Mouse (Mus musculus) forebrain, embryonic 15.5 days (tissue): Measurements from ENCODE around the gene Pcbp2. TPM values are rescaled to one million over a fixed set of nuclear protein-coding genes. Genes with fewer than 3 reads are reported as not detected.

Experiments
- ATAC-seq: fragments of 200-750 bp; cut with Nextera tagmentation; replicated peaks from 2 replicates; pipeline ENCODE4 v1.8.0; 2017; ENCODE audit warnings: mild to moderate bottlenecking, moderate TSS enrichment, moderate library complexity
- H3K27ac ChIP-seq: fragments of 300-500 bp; sonication (generic); replicated peaks from 2 replicates; pipeline ENCODE4 v1.5.1; 2015; ENCODE audit warnings: mild to moderate bottlenecking, inconsistent platforms
- H3K27me3 ChIP-seq: fragments of 300-500 bp; sonication (generic); 2 replicates; pipeline ENCODE4 v1.6.1; 2015; ENCODE audit warnings: inconsistent platforms
- H3K36me3 ChIP-seq: fragments of 300-500 bp; sonication (generic); 2 replicates; pipeline ENCODE4 v1.6.1; 2015; ENCODE audit warnings: mild to moderate bottlenecking, inconsistent platforms
- H3K4me1 ChIP-seq: fragments of 300-500 bp; sonication (generic); 2 replicates; pipeline ENCODE4 v1.6.1; 2015; ENCODE audit warnings: inconsistent platforms
- H3K4me2 ChIP-seq: fragments of 300-500 bp; sonication (generic); replicated peaks from 2 replicates; pipeline ENCODE4 v1.6.1; 2015; ENCODE audit warnings: mild to moderate bottlenecking, inconsistent platforms
- H3K4me3 ChIP-seq: fragments of 300-500 bp; sonication (generic); 2 replicates; pipeline ENCODE4 v1.5.1; 2015; ENCODE audit warnings: mild to moderate bottlenecking, inconsistent platforms
- H3K9ac ChIP-seq: fragments of 300-500 bp; sonication (generic); replicated peaks from 2 replicates; pipeline ENCODE4 v1.6.1; 2015; ENCODE audit warnings: mild to moderate bottlenecking, inconsistent platforms
- H3K9me3 ChIP-seq: fragments of 300-500 bp; sonication (generic); 2 replicates; pipeline ENCODE4 v1.6.1; 2016; ENCODE audit warnings: inconsistent platforms
- WGBS: fragments of 180-500 bp; shearing (Covaris S2); methylation state at CpG from one replicate; pipeline ENCODE4 v1.1.7; 2015; ENCODE audit warnings: mixed read lengths; 5-methylcytosine and 5-hydroxymethylcytosine counted together
- polyA plus RNA-seq: library from polyadenylated mRNA; unstranded; fragments of >200 nt; fragmentation: Nextera tagmentation; extraction: Ambion mirVana; gene quantifications from 2 replicates; pipeline ENCODE4 v1.2.1, GENCODE M21; 2015

Gene Pcbp2
- polyA plus RNA-seq, 1 experiment from 2014 or later, result 155 TPM

DNA sequence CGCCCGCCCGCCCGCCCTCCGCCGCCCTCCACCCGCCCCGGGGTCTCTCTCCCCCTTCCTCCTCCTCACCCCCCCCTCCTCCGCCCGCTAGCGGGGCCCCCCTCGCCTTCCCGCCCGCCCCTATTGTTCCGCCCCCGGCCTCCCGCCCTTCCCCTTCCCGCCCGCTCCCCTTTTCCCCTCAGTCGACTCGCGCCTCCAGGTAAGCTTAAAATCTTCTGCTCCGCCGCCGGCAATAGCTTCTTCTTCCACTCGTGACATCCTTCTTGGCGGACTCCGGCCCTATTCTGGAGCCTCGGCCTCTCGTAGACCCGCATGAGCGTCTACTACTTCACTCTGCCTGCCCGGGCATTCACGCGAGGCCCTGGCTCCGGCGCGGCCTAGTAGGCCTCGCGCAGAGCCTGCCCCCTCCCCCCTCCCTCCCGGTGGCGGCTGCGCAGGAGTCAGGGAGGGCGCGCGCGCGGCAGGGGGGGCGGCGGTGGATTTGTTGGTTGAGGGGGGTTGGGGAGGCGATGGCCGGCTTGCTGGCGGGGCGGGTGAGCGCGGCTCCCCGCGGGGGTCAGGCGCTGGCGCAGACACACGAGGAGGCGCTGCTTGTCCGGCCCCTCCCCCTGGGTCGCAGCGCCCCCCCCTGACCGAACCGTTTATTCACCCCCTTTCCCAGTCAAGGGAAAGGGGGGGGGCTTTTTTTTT is 411 bp downstream of the Pcbp2 start:
- ATAC-seq, result peak; percentile 76
- Histone ChIP-seq H3K27ac (peak overlapping the region; percentile 95), H3K4me3 (peak overlapping the region; percentile 75), H3K4me1 (peaks cover 22% of the 10 kb centered on the region), H3K9me3 (no peaks in the 10 kb centered on the region), H3K36me3 (peaks cover 21% of the 10 kb centered on the region), H3K9ac (peak overlapping the region; percentile 71), H3K4me2 (peak overlapping the region; percentile 68), H3K27me3 (no peaks in the 10 kb centered on the region)
- 0% methylated on average over 40 of the region's 67 CpGs for WGBS

DNA sequence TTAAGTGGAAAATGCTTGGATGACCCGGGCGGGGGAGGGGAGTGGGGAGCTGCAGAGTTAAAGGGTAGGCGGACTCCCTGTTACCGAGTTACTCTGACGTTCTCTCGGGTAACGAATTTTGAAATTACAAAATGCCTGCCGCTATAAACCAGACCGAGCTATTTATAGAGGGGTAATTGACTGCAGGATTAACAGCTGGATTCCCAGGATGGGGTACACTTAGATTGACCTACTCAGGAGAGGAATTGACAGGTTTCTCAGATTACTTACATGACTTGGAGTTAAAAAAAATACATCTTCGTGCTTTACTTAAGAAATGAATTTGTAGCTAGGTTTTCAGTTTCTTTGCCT is 931 bp downstream of the Pcbp2 start:
- WGBS, result 2% methylated on average over 10 of the region's 10 CpGs
- peak overlapping the region; percentile 75 for H3K4me3 ChIP-seq
- peak overlapping the region; percentile 68 for H3K4me2 ChIP-seq
- H3K4me1 ChIP-seq, result peaks cover 22% of the 10 kb centered on the region
- no peaks in the 10 kb centered on the region for H3K9me3 ChIP-seq
- ATAC-seq, result no peak
- no peaks in the 10 kb centered on the region for H3K27me3 ChIP-seq
- H3K36me3 ChIP-seq, result peaks cover 27% of the 10 kb centered on the region
- peak overlapping the region; percentile 95 for H3K27ac ChIP-seq
- peak overlapping the region; percentile 71 for H3K9ac ChIP-seq

DNA sequence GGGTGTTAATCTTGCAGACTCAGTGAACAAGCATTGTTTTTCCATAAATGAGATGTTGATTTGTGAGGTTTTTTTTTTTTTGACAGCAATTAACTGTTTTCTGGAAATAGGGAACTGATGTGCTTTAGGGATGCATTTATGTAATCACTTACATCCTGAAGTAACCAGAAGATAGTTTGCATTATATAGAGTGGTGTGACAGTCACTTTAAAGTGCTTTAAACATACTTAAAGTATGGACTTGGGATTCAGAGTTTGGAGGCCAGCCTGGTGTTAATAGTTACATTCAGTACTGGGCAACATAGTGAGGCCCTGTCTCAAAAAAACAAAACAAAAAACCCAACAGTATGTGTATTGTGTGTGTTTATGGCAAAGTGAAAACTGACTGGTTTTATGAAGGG is 1.4 kb downstream of the Pcbp2 start:
- Histone ChIP-seq H3K36me3 (peaks cover 31% of the 10 kb centered on the region), H3K4me3 (peak overlapping the region; percentile 75), H3K27ac (no peak overlapping the region), H3K4me2 (peak overlapping the region; percentile 68), H3K9ac (peak overlapping the region; percentile 71; the same call in 1 of the 2 replicates), H3K4me1 (peaks cover 22% of the 10 kb centered on the region), H3K27me3 (no peaks in the 10 kb centered on the region), H3K9me3 (no peaks in the 10 kb centered on the region)
- no peak for ATAC-seq

DNA sequence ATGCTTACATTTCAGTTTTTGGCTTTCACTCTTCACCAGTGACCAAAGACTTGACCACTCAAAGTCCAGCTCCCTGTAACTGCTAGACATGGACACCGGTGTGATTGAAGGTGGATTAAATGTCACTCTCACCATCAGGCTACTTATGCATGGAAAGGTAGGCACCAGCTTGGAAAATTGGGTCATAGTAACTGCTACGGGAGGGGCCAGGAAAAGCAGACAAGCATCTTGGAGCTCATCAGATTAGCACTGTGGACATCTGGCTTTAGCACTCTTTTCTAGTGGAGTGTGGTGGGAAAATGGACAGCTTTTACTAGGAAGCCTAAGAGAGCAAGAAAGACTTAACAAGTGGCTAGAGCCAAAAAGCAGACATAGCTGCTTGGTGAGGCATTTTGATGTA is 2.9 kb downstream of the Pcbp2 start:
- Histone ChIP-seq H3K9me3 (no peaks in the 10 kb centered on the region), H3K36me3 (peaks cover 45% of the 10 kb centered on the region), H3K9ac (no peak overlapping the region), H3K4me2 (no peak overlapping the region), H3K27ac (no peak overlapping the region), H3K4me1 (peaks cover 22% of the 10 kb centered on the region), H3K27me3 (no peaks in the 10 kb centered on the region), H3K4me3 (no peak overlapping the region)
- ATAC-seq, result no peak
- WGBS, result 66% methylated on average over 2 of the region's 2 CpGs

DNA sequence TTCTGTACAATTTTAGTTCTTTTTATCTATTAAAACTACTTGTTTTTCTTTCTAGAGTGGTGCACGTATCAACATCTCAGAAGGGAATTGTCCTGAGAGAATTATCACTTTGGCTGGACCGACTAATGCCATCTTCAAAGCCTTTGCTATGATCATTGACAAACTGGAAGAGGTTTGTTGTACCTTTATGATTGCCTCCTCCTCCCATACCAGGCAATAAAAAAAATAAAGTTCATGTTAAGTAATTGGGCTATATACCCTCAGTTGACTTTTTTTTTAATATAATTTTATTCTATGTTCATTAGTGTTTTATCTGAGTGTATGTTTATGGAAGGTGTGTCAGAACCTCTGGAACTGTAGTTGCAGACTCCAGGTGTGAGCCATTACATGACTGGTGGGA is 4.2 kb downstream of the Pcbp2 start:
- no peak overlapping the region for H3K4me3 ChIP-seq
- no peak overlapping the region for H3K4me2 ChIP-seq
- H3K4me1 ChIP-seq, result peaks cover 22% of the 10 kb centered on the region
- no peaks in the 10 kb centered on the region for H3K27me3 ChIP-seq
- H3K36me3 ChIP-seq, result peaks cover 56% of the 10 kb centered on the region
- no peak overlapping the region for H3K27ac ChIP-seq
- H3K9ac ChIP-seq, result no peak overlapping the region
- no peaks in the 10 kb centered on the region for H3K9me3 ChIP-seq
- WGBS, result 91% methylated on average over 2 of the region's 2 CpGs
- no peak for ATAC-seq

DNA sequence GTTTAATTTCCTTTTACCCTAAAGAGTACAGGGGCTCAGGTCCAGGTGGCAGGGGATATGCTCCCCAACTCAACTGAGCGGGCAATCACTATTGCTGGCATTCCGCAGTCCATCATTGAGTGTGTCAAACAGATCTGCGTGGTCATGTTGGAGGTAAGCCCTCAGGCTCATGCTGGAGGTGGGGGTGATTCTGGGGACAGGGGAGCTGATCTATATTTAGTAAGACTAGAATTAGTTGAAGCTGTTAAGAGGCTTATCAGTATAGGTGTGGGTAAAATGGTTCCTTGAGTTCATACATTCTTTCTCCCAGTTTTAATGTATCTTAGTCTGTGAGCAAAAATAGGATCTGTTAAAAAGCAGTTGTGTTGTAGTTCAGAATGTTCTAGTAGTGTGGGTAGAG is 12.8 kb downstream of the Pcbp2 start:
- Histone ChIP-seq H3K36me3 (peaks cover 87% of the 10 kb centered on the region), H3K9me3 (no peaks in the 10 kb centered on the region), H3K9ac (no peak overlapping the region), H3K27ac (no peak overlapping the region), H3K4me3 (no peak overlapping the region), H3K4me2 (no peak overlapping the region), H3K27me3 (no peaks in the 10 kb centered on the region), H3K4me1 (no peaks in the 10 kb centered on the region)
- no peak for ATAC-seq
- whole genome bisulfite sequencing, result 94% methylated on average over 3 of the region's 3 CpGs

DNA sequence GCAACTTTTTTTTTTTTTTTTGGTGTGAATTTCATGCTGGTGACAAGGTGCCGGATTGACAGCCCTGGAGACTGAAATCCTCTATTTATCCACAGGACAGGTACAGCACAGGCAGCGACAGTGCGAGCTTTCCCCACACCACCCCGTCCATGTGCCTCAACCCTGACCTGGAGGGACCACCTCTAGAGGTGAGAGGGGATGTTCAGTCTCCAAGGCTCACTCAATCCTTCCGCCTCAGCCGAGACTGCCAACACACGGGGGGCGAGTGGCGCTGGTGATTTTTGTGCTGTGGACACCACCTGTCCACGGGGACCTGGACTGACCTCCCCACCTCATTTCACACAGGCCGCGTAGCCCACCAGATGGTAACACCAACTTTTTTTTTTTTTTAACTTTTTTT is 15.5 kb downstream of the Pcbp2 start:
- 89% methylated on average over 12 of the region's 12 CpGs for WGBS

DNA sequence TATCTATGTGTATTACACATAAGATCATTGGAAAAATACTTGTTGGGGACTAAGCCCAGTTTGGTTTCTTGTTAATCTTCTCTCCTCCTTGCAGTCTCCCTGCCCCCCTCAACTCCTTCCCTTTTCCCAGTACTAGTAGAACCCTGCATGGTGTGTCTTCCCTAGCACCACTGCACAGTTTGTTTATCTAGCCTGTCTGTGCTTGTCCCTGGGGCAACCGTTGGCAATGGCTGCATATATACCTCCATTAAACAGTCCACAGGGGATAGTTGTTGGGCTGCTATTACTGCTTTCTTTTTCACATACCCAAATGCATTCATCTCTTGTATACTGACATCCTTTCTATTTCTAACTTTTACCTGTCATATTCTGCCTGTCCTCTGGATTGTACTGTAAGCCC is 17.3 kb downstream of the Pcbp2 start:
- Histone ChIP-seq H3K9me3 (no peaks in the 10 kb centered on the region), H3K4me3 (no peak overlapping the region), H3K4me2 (no peak overlapping the region), H3K36me3 (peaks cover 88% of the 10 kb centered on the region), H3K9ac (no peak overlapping the region), H3K4me1 (no peaks in the 10 kb centered on the region), H3K27me3 (no peaks in the 10 kb centered on the region), H3K27ac (no peak overlapping the region)
- 90% methylated on average over 1 of the region's 1 CpGs for WGBS
- ATAC-seq, result no peak

More for the DNA sequence above, 15.5 kb downstream of the Pcbp2 start:
- no peak for ATAC-seq
- H3K4me2 ChIP-seq, result no peak overlapping the region
- H3K9ac ChIP-seq, result no peak overlapping the region
- no peak overlapping the region for H3K27ac ChIP-seq
- no peaks in the 10 kb centered on the region for H3K27me3 ChIP-seq
- no peak overlapping the region for H3K4me3 ChIP-seq
- no peaks in the 10 kb centered on the region for H3K4me1 ChIP-seq
- H3K36me3 ChIP-seq, result peaks cover 90% of the 10 kb centered on the region
- no peaks in the 10 kb centered on the region for H3K9me3 ChIP-seq

DNA sequence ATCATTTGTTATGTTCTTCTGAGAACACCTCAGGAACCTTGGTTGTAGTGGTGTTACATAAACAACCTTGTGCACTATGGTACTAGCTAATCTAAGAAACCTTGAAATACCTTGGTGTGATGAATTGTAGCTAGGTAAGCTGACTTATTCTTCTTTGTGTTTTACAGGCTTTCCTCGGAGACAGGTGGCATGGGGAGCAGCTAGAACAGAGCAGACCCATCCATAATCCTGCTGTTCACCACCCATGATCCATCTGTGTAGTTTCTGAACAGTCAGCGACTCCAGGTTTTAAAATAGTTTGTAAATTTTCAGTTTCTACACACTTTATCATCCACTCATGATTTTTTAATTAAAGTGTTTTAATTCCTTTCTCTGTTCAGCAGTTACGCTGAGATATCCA is 28.0 kb downstream of the Pcbp2 start:
- Histone ChIP-seq H3K27ac (no peak overlapping the region), H3K4me1 (no peaks in the 10 kb centered on the region), H3K4me2 (no peak overlapping the region), H3K9me3 (no peaks in the 10 kb centered on the region), H3K27me3 (no peaks in the 10 kb centered on the region), H3K36me3 (peaks cover 91% of the 10 kb centered on the region), H3K4me3 (no peak overlapping the region), H3K9ac (no peak overlapping the region)
- WGBS, result 88% methylated on average over 3 of the region's 3 CpGs
- ATAC-seq, result no peak

DNA sequence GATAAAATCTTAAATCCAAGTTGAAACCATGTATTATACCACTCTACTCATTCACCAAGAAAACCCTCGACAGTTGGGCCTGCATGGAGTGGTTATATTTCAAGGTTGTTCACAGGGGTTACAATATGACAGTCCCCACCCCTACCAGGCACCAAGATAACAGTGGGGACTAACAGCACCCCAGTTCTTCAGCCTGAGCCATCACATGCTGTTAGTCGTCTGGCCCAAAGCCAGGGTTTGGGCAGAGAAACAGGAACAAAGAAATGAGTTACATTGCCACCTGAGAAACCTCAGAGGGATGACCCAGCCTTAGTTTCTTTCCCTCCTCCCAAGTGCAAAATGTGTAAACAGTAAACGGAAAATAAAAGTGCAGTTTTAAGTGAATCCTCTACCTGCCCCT is 29.0 kb downstream of the Pcbp2 start:
- WGBS, result 63% methylated on average over 3 of the region's 3 CpGs
- Histone ChIP-seq H3K36me3 (peaks cover 91% of the 10 kb centered on the region), H3K4me1 (no peaks in the 10 kb centered on the region)

DNA sequence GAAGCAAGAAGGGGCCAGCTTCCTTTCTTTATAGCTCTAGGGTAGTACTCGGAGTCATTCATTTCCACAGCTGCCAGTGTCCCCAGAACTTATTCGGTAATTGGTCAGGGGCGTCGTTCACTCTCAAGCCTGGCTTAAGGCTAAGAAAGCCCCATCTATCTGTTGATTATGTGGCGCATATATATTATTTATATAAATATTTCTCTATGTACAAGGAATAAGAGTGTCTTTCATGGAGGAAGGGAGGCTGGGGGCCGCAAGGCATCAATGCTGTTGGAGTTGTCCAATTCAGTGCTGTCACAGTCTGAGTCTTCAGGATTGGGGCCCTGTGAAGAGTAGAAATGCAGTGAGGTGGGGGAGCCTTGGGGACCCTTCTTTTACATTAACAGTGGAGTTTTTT is 29.5 kb downstream of the Pcbp2 start:
- Histone ChIP-seq H3K27me3 (no peaks in the 10 kb centered on the region), H3K36me3 (peaks cover 90% of the 10 kb centered on the region), H3K9ac (no peak overlapping the region), H3K9me3 (no peaks in the 10 kb centered on the region), H3K4me2 (no peak overlapping the region), H3K27ac (no peak overlapping the region), H3K4me3 (no peak overlapping the region), H3K4me1 (no peaks in the 10 kb centered on the region)
- no peak for ATAC-seq
- 89% methylated on average over 6 of the region's 6 CpGs for WGBS

More for the DNA sequence above, 29.0 kb downstream of the Pcbp2 start:
- no peak overlapping the region for H3K4me2 ChIP-seq
- H3K4me3 ChIP-seq, result no peak overlapping the region
- peak overlapping the region; percentile 31; the same call in 1 of the 2 replicates for H3K27ac ChIP-seq
- H3K9ac ChIP-seq, result no peak overlapping the region
- no peaks in the 10 kb centered on the region for H3K27me3 ChIP-seq
- H3K9me3 ChIP-seq, result no peaks in the 10 kb centered on the region
- ATAC-seq, result no peak

DNA sequence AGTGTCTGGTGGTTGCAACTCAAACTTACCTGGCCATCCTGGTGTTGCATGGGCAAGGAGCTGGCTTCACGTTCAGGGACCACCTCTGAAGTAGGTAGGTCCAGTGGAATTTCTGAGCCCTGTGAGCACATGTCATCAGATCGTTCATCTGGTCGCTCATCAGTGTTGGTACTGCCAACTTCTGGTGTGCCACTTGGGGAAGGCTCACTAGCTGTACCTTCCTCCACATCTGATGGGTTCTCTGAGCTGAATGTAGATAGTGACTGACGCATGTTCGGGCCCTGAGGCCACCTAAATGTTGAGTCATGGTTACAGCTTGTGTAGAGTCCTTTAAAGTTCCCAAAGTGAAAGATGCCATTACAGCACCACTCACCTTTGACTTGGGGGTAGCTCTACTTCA is 30.1 kb downstream of the Pcbp2 start:
- H3K9me3 ChIP-seq, result no peaks in the 10 kb centered on the region
- no peak overlapping the region for H3K4me3 ChIP-seq
- H3K36me3 ChIP-seq, result peaks cover 90% of the 10 kb centered on the region
- no peaks in the 10 kb centered on the region for H3K4me1 ChIP-seq
- no peaks in the 10 kb centered on the region for H3K27me3 ChIP-seq
- H3K4me2 ChIP-seq, result no peak overlapping the region
- ATAC-seq, result no peak
- 90% methylated on average over 5 of the region's 5 CpGs for WGBS
- no peak overlapping the region for H3K27ac ChIP-seq
- H3K9ac ChIP-seq, result no peak overlapping the region
